Mouse (Mus musculus): ENCODE results near the gene LTO1. TPM values are rescaled to one million over a fixed set of nuclear protein-coding genes. Genes with fewer than 3 reads are reported as not detected.

LTO1 gene
- total and polyA plus RNA-seq, 2 experiments from 2014 or later: 5.5 to 13.6 TPM

- DNase-seq (ENCODE audit: low spot score) (no peak), ATAC-seq (ENCODE audit: insufficient read depth, low read depth) (no peak)
- no peak for TF ChIP-seq CTCF (IDR thresholded peaks at IDR 0.05; ENCODE audit: low read depth)
- TF ChIP-seq EP300 (IDR thresholded peaks at IDR 0.05; ENCODE audit: low read depth): no peak
- Histone ChIP-seq H3K4me2 (ENCODE audit: low read depth, low read length) (no peak overlapping the region), H3K27ac (ENCODE audit: low read depth) (no peak overlapping the region), H3K27me3 (ENCODE audit: control insufficient read depth, insufficient read depth, low read length) (no peaks in the 10 kb centered on the region), H3K9me3 (replicated peaks; ENCODE audit: control insufficient read depth, low read length) (no peaks in the 10 kb centered on the region), H3K4me3 (ENCODE audit: low read depth, low read length) (no peak overlapping the region), H3K36me3 (replicated peaks; ENCODE audit: control insufficient read depth, insufficient read depth, low read length) (peaks cover 47% of the 10 kb centered on the region), H3K4me1 (ENCODE audit: control insufficient read depth, insufficient read depth) (peaks cover 9% of the 10 kb centered on the region), H3K9ac (replicated peaks; ENCODE audit: low read depth, low read length) (no peak overlapping the region)
- 84% methylated on average over 4 of the region's 4 CpGs for WGBS
Observed at GRCm38 (mm10) chr7:144936311-144936880, 21.5 kb downstream of the LTO1 start.

GRCm38 (mm10) chr7:144937490-144937889 lies 22.6 kb downstream of the LTO1 start:
- no peaks in the 10 kb centered on the region for H3K27me3 ChIP-seq (ENCODE audit: control insufficient read depth, insufficient read depth, low read length)
- TF ChIP-seq CTCF (IDR thresholded peaks at IDR 0.05; ENCODE audit: low read depth): peak; percentile 97
- no peak for TF ChIP-seq EP300 (IDR thresholded peaks at IDR 0.05; ENCODE audit: low read depth)
- no peaks in the 10 kb centered on the region for H3K9me3 ChIP-seq (replicated peaks; ENCODE audit: control insufficient read depth, low read length)
- 1% methylated on average over 20 of the region's 20 CpGs for WGBS
- H3K9ac ChIP-seq (replicated peaks; ENCODE audit: low read depth, low read length): peak overlapping the region; percentile 58
- ATAC-seq (ENCODE audit: insufficient read depth, low read depth) (peak; percentile 52), DNase-seq (ENCODE audit: low spot score) (peak; percentile 83)
- H3K27ac ChIP-seq (ENCODE audit: low read depth): peak overlapping the region; percentile 86; the same call in 1 of the 2 replicates
- peak overlapping the region; percentile 99 for H3K4me2 ChIP-seq (ENCODE audit: low read depth, low read length)
- H3K4me3 ChIP-seq (ENCODE audit: low read depth, low read length): peak overlapping the region; percentile 82
- H3K36me3 ChIP-seq (replicated peaks; ENCODE audit: control insufficient read depth, insufficient read depth, low read length): peaks cover 43% of the 10 kb centered on the region
- peaks cover 19% of the 10 kb centered on the region for H3K4me1 ChIP-seq (ENCODE audit: control insufficient read depth, insufficient read depth)

- peak overlapping the region; percentile 86 for H3K27ac ChIP-seq (ENCODE audit: low read depth)
- H3K27me3 ChIP-seq (ENCODE audit: control insufficient read depth, insufficient read depth, low read length): no peaks in the 10 kb centered on the region
- peak overlapping the region; percentile 58 for H3K9ac ChIP-seq (replicated peaks; ENCODE audit: low read depth, low read length)
- H3K9me3 ChIP-seq (replicated peaks; ENCODE audit: control insufficient read depth, low read length): no peaks in the 10 kb centered on the region
- peaks cover 37% of the 10 kb centered on the region for H3K36me3 ChIP-seq (replicated peaks; ENCODE audit: control insufficient read depth, insufficient read depth, low read length)
- H3K4me2 ChIP-seq (ENCODE audit: low read depth, low read length): peak overlapping the region; percentile 99
- H3K4me1 ChIP-seq (ENCODE audit: control insufficient read depth, insufficient read depth): peaks cover 24% of the 10 kb centered on the region
- no peak for DNase-seq (ENCODE audit: low spot score)
- WGBS: under 1% methylated on average over 39 of the region's 39 CpGs
- peak overlapping the region; percentile 82 for H3K4me3 ChIP-seq (ENCODE audit: low read depth, low read length)
- TF ChIP-seq CTCF (IDR thresholded peaks at IDR 0.05; ENCODE audit: low read depth) (no peak), EP300 (IDR thresholded peaks at IDR 0.05; ENCODE audit: low read depth) (no peak)
- no peak for ATAC-seq (ENCODE audit: insufficient read depth, low read depth)
Observed at GRCm38 (mm10) chr7:144937899-144938517, 23.1 kb downstream of the LTO1 start.

GRCm38 (mm10) chr7:144938661-144939343 lies 23.9 kb downstream of the LTO1 start:
- DNase-seq (ENCODE audit: low spot score): no peak
- ATAC-seq (ENCODE audit: insufficient read depth, low read depth): no peak
- H3K9me3 ChIP-seq (replicated peaks; ENCODE audit: control insufficient read depth, low read length): no peaks in the 10 kb centered on the region
- no peaks in the 10 kb centered on the region for H3K27me3 ChIP-seq (ENCODE audit: control insufficient read depth, insufficient read depth, low read length)
- peak overlapping the region; percentile 58 for H3K9ac ChIP-seq (replicated peaks; ENCODE audit: low read depth, low read length)
- H3K27ac ChIP-seq (ENCODE audit: low read depth): peak overlapping the region; percentile 86
- H3K36me3 ChIP-seq (replicated peaks; ENCODE audit: control insufficient read depth, insufficient read depth, low read length): peaks cover 30% of the 10 kb centered on the region
- under 1% methylated on average over 32 of the region's 32 CpGs for WGBS
- TF ChIP-seq CTCF (IDR thresholded peaks at IDR 0.05; ENCODE audit: low read depth): no peak
- no peak for TF ChIP-seq EP300 (IDR thresholded peaks at IDR 0.05; ENCODE audit: low read depth)
- H3K4me3 ChIP-seq (ENCODE audit: low read depth, low read length): peak overlapping the region; percentile 82
- H3K4me2 ChIP-seq (ENCODE audit: low read depth, low read length): peak overlapping the region; percentile 99
- H3K4me1 ChIP-seq (ENCODE audit: control insufficient read depth, insufficient read depth): peaks cover 30% of the 10 kb centered on the region

GRCm38 (mm10) chr7:144939344-144940002 lies 24.6 kb downstream of the LTO1 start, which contains the start of gene Ccnd1:
Gene Ccnd1 (minus strand): TSS chr7:144939925.
- H3K4me1 ChIP-seq (ENCODE audit: control insufficient read depth, insufficient read depth): peaks cover 30% of the 10 kb centered on the region
- no peaks in the 10 kb centered on the region for H3K27me3 ChIP-seq (ENCODE audit: control insufficient read depth, insufficient read depth, low read length)
- DNase-seq (ENCODE audit: low spot score) (peak; percentile 84), ATAC-seq (ENCODE audit: insufficient read depth, low read depth) (peak; percentile 51)
- H3K9me3 ChIP-seq (replicated peaks; ENCODE audit: control insufficient read depth, low read length): no peaks in the 10 kb centered on the region
- peak within 1 kb of the TSS; percentile 62 for H3K9ac ChIP-seq (replicated peaks; ENCODE audit: low read depth, low read length)
- H3K36me3 ChIP-seq (replicated peaks; ENCODE audit: control insufficient read depth, insufficient read depth, low read length): peaks cover 23% of the 10 kb centered on the region
- TF ChIP-seq CTCF (IDR thresholded peaks at IDR 0.05; ENCODE audit: low read depth) (no peak), EP300 (IDR thresholded peaks at IDR 0.05; ENCODE audit: low read depth) (no peak)
- peak within 1 kb of the TSS; percentile 88 for H3K27ac ChIP-seq (ENCODE audit: low read depth)
- WGBS: under 1% methylated on average over 41 of the region's 45 CpGs
- peak within 1 kb of the TSS; percentile 99 for H3K4me2 ChIP-seq (ENCODE audit: low read depth, low read length)
- peak within 1 kb of the TSS; percentile 82 for H3K4me3 ChIP-seq (ENCODE audit: low read depth, low read length)

All from heart, postnatal 0 days (tissue).